ENCODE assay signal across 10 mouse cellular contexts in the genomic region with DNA sequence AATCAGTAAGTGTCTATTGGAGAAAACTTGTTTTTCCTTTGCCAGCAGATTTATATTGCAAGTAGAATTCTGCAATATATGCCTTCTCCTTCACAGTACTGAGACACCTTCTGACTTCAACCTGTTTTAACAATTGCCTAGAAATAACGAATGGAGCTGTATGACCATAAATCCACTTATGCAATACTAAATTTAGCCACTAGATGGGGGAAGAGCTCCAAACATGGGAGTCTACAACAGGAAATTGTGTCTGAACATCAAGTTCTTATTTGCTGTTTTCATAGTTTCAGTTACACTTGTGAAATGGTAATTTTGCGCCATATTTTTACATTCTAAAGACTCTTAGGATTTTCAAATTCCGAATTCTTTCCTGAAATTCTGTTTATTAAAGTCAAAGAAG. TPM values are rescaled to one million over a fixed set of nuclear protein-coding genes. Genes with fewer than 3 reads are reported as not detected.
A peak's percentile ranks its signal among the peaks of the same experiment; 100 is the strongest.
DNase-seq lines count a peak whose midpoint lies in the region; ATAC-seq and TF ChIP-seq lines count a peak whose summit lies in the region.
"Had no signal": no experiment of that assay in that cellular context is flagged by ENCODE, and none has a peak within 500 bp of the region (broad histone marks: within the 10 kb centered on the region; RNA-seq: fewer than 3 reads in every experiment).

No protein-coding gene starts in this region.

- H3K36me3 ChIP-seq in heart, postnatal 0 days (replicated peaks; ENCODE audit: control insufficient read depth, insufficient read depth, low read length), result no peaks in the 10 kb centered on the region
- no peaks in the 10 kb centered on the region for H3K36me3 ChIP-seq in heart, embryonic 10.5 days
- no peaks in the 10 kb centered on the region for H3K36me3 ChIP-seq in stomach, postnatal 0 days (ENCODE audit: control insufficient read depth, insufficient read depth, low read length)
- H3K36me3 ChIP-seq: limb, embryonic 12.5 days; stomach, embryonic 15.5 days had no signal

- ATAC-seq in heart, postnatal 0 days (ENCODE audit: insufficient read depth, low read depth), result no peak
- no peak for ATAC-seq in stomach, postnatal 0 days (ENCODE audit: low FRiP score, low TSS enrichment)

- H3K4me3 ChIP-seq in heart, postnatal 0 days (ENCODE audit: low read depth, low read length), result no peak overlapping the region
- H3K4me3 ChIP-seq in heart, embryonic 10.5 days, result no peak overlapping the region
- no peak overlapping the region for H3K4me3 ChIP-seq in stomach, postnatal 0 days (ENCODE audit: low read depth, low read length)
- H3K4me3 ChIP-seq: limb, embryonic 12.5 days; stomach, embryonic 15.5 days had no signal

- H3K4me2 ChIP-seq in heart, postnatal 0 days (ENCODE audit: low read depth, low read length), result no peak overlapping the region
- H3K4me2 ChIP-seq in stomach, postnatal 0 days (replicated peaks; ENCODE audit: low read depth), result no peak overlapping the region
- H3K4me2 ChIP-seq: limb, embryonic 12.5 days; stomach, embryonic 15.5 days had no signal

- intact Hi-C loops in left cerebral cortex, postnatal 14 days (cut with DNase I), result no loop called here

- TF ChIP-seq CTCF in heart, postnatal 0 days (IDR thresholded peaks at IDR 0.05; ENCODE audit: low read depth), result peak; percentile 92
- TF ChIP-seq CTCF in stomach, postnatal 0 days (IDR thresholded peaks at IDR 0.05; ENCODE audit: low read depth), result peak; percentile 95

- no peaks in the 10 kb centered on the region for H3K27me3 ChIP-seq in heart, postnatal 0 days (ENCODE audit: control insufficient read depth, insufficient read depth, low read length)
- no peaks in the 10 kb centered on the region for H3K27me3 ChIP-seq in heart, embryonic 10.5 days (ENCODE audit: insufficient read depth, poor library complexity, severe bottlenecking)
- no peaks in the 10 kb centered on the region for H3K27me3 ChIP-seq in stomach, postnatal 0 days (ENCODE audit: control insufficient read depth, insufficient read depth, low read length)
- H3K27me3 ChIP-seq: limb, embryonic 12.5 days; stomach, embryonic 15.5 days had no signal

- no peaks in the 10 kb centered on the region for H3K9me3 ChIP-seq in heart, postnatal 0 days (replicated peaks; ENCODE audit: control insufficient read depth, low read length)
- H3K9me3 ChIP-seq in heart, embryonic 10.5 days, result no peaks in the 10 kb centered on the region
- no peaks in the 10 kb centered on the region for H3K9me3 ChIP-seq in stomach, postnatal 0 days (ENCODE audit: control insufficient read depth, low read length)
- H3K9me3 ChIP-seq: limb, embryonic 12.5 days; stomach, embryonic 15.5 days had no signal

- WGBS in heart, postnatal 0 days, result 2% methylated on average over 3 of the region's 3 CpGs
- 6% methylated on average over 3 of the region's 3 CpGs for WGBS in heart, embryonic 10.5 days
- WGBS in stomach, postnatal 0 days, result 3% methylated on average over 3 of the region's 3 CpGs

- TF ChIP-seq EP300 in heart, postnatal 0 days (IDR thresholded peaks at IDR 0.05; ENCODE audit: low read depth), result no peak
- TF ChIP-seq EP300 in stomach, postnatal 0 days (optimal IDR thresholded peaks at IDR 0.05), result no peak

- no peak overlapping the region for H3K27ac ChIP-seq in heart, postnatal 0 days (ENCODE audit: low read depth)
- H3K27ac ChIP-seq in heart, embryonic 10.5 days, result no peak overlapping the region
- no peak overlapping the region for H3K27ac ChIP-seq in stomach, postnatal 0 days (replicated peaks)
- H3K27ac ChIP-seq: limb, embryonic 12.5 days; stomach, embryonic 15.5 days had no signal

- no peaks in the 10 kb centered on the region for H3K4me1 ChIP-seq in heart, postnatal 0 days (ENCODE audit: control insufficient read depth, insufficient read depth)
- no peaks in the 10 kb centered on the region for H3K4me1 ChIP-seq in heart, embryonic 10.5 days
- H3K4me1 ChIP-seq in stomach, postnatal 0 days (replicated peaks; ENCODE audit: control insufficient read depth, insufficient read depth), result no peaks in the 10 kb centered on the region
- H3K4me1 ChIP-seq: limb, embryonic 12.5 days; stomach, embryonic 15.5 days had no signal

- no peak overlapping the region for H3K9ac ChIP-seq in heart, postnatal 0 days (replicated peaks; ENCODE audit: low read depth, low read length)
- no peak overlapping the region for H3K9ac ChIP-seq in stomach, postnatal 0 days (ENCODE audit: low read length)
- H3K9ac ChIP-seq: limb, embryonic 12.5 days; stomach, embryonic 15.5 days had no signal

- peak; percentile 51 for DNase-seq in heart, postnatal 0 days (ENCODE audit: low spot score)
- DNase-seq in heart, embryonic 10.5 days (ENCODE audit: low spot score), result no peak
- peak; percentile 7 for DNase-seq in testis, postnatal 14 days (ENCODE audit: low spot score)
- no peak for DNase-seq in testis, postnatal 10 days (ENCODE audit: low spot score)
- peak; percentile 16 for DNase-seq in cerebellum, adult 9-11 months
- peak; percentile 75 to 92 for DNase-seq in left cerebral cortex, postnatal 14 days (ENCODE audit: low spot score in 2 of 2)
- DNase-seq in stomach, postnatal 0 days (ENCODE audit: low spot score), result no peak
- no peak for DNase-seq in spleen, postnatal 14 days (ENCODE audit: low spot score in 2 of 2)

RNA-seq across cellular contexts. Expression of a gene that starts 6.2 kb away (rescaled TPM):
- 0.04 TPM in 1 of 2 replicates, not detected in the other for total RNA-seq in heart, postnatal 0 days (2014; rRNA removed; ENCODE audit: low replicate concordance)
- polyA plus RNA-seq in heart, postnatal 0 days (2015; fragmentation: Nextera tagmentation; extraction: Ambion mirVana), result not detected in 2 replicates
- not detected in 2 replicates for polyA plus RNA-seq in heart, embryonic 10.5 days (2016; fragmentation: Nextera tagmentation; extraction: Ambion mirVana)
- total RNA-seq in left cerebral cortex, postnatal 14 days (2021), result 10 to 100 TPM; 20.6 to 25.8 TPM
- 1.7 and 2.0 TPM in 2 replicates for polyA plus RNA-seq in stomach, postnatal 0 days (2015; fragmentation: Nextera tagmentation; extraction: Ambion mirVana)

Comparison
In these comparisons a context has a peak if more than half of its experiments do, and no peak if none do; other contexts are left out.
1. DNase-seq: peak in heart, postnatal 0 days (single experiment), testis, postnatal 14 days (single experiment), cerebellum, adult 9-11 months (single experiment) and left cerebral cortex, postnatal 14 days (2 of 2); none in heart, embryonic 10.5 days (single experiment), testis, postnatal 10 days (single experiment), stomach, postnatal 0 days (single experiment) and spleen, postnatal 14 days (0 of 2).